Mouse (Mus musculus) testis, postnatal 10 days (tissue): ENCODE data around the gene Plau.

Experiments used
- DNase-seq: peaks from one replicate; pipeline ENCODE4 v3.0.0; 2021; ENCODE audit warnings: low spot score

Plau gene

DNA sequence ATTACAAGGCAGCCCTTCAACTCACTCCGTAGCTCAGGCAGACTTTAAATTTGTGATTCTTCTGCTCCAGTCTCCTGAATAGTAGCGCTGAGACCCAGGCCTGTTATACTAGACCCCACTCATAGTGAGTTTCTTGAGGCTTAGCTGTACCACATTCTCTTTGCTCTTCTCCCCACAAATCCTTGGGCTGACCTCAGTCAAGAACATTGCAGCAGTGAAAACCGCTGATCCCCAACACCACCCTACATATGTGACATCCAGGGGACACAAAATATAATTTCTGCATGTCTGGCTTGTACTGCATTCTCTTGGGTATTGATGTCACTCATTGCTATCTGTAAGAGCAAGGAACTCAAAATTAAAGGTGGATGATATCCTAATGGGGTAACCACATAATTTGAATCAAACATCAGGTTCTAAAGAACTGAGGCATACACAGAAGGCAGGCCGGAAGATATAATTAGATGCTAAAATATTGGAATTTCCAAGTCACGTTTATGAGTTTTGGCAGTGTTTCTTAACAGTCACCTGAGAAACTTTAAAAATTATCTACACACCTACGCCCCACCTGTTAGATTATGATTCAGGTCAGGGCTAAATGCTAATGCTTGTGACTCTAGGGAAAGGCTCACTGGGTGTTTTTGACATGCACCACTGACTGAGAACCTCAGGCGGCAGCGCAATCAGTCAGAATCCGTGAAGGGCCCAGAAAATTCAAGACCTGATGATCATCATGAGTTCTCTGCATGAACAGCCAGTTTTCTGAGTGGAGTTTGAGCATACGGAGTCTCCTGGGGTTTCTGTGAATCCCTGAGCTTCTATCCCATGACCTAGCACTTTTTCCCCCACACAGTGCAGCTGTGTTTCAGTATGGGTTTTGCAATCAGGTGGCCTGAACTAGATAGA, 8.5 kb downstream of the Plau start:
- peak; percentile 12 for DNase-seq

DNA sequence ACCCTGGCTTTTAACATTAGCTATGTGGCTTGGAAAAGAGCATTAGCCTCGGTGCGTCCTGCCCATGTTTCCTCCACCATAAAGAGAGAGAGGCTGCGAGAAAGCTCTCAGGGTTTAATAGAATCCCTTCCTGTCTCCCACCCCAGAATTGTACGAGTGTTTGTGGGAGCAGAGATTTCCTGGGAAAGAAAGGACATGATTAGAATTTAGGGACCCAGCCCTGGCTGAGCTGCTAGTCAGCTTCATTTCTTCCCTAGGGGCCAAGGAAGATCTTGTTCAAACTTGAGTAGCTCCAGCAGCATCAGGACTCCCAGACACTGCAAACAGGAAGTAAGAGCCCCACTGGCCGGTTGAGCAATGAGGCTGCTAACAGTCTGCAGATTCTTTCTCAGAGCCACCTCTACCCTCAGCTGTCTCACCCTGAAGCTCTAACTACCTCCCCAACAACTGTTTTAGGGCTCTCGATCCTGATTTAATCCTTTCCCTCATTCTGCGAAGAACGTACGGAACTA, 9.2 kb downstream of the Plau start:
- peak; percentile 27 for DNase-seq

GRCm38 (mm10) chr14:20846214-20846613, 9.8 kb downstream of the Plau start:
- peak; percentile 25 for DNase-seq

- no peak for DNase-seq
Observed at GRCm38 (mm10) chr14:20847637-20848129, 11.2 kb downstream of the Plau start.

- DNase-seq: no peak
Observed at GRCm38 (mm10) chr14:20849753-20850152, 13.3 kb downstream of the Plau start.

DNA sequence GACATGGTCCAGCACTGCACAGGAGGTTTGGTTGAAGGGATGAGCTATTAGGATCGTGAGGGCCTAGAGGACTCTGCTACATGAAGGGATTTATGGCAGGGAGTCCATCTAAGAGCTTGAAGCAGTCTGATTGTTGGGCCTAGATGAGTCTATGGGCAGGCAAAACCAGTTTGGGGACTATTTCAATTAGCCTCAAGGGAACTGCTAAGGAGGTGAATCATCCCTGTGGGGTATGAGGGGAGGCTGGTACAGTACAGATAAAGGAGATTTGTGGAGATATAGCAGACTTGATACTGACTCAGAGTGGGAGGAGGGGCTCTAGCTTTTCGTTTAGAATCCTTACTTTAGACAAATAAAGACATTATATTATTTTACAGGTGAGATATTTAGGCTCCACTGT, 14.0 kb downstream of the Plau start:
- DNase-seq: no peak

DNA sequence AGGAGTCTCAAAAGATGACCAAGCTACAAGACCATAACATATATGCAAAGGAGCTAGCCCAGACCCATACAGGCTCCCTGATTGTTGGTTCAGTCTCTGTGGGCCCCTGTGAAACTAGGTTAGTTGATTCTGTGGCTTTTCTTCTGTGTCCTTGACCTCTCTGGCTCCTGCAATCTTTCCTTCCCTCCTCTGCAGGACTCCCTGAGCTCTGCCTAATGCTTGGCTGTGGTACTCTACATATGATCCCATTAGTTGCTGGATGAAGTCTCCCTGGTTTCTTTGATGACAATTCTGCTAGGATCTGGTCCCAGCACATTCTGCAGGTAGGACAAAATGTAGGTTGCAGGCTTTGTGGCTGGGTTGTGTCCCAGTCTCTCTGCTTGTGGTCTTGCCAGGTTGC, 15.3 kb downstream of the Plau start:
- DNase-seq: no peak

DNA sequence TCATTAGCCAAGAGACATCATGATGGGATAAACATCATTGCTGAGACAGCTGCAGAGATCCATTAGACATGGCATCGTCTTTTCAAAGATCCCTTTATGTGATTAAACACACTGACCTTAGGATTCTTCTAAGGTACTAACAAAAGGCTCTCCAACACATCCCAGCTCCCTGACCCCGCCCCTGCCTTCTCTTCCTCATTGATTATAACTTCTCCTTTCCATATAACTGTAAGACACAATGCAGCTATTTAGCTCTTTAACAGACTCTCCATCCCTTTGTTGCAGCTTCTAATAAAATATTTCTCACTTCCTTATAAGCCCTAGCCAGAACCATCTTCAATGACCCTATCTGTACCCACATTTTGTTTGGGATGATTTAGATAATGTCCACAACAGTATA, 24.7 kb downstream of the Plau start:
- no peak for DNase-seq

GRCm38 (mm10) chr14:20861559-20861958, 25.1 kb downstream of the Plau start:
- DNase-seq: no peak

- no peak for DNase-seq
Observed at GRCm38 (mm10) chr14:20863306-20864065, 27.0 kb downstream of the Plau start.

GRCm38 (mm10) chr14:20864192-20864591, 27.7 kb downstream of the Plau start:
- DNase-seq: no peak

DNA sequence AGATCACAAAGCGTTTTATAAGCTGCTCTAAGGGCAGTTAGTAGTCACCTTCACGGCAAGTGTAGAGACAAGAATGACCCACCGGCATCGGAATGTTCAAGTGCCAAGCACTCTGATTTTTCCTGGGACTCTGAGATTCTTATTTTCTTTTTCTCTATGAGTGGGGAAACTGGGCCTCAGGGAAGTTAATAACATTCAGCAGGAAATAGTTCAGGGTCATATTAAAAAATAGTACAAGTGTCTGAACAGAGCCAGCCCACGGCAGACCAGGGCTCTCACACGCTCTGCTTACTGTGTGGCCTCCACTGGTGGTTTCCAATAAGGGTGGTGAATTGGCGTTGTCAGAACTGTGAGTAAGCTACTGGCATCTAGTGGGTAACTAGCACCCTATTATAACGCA, 29.1 kb downstream of the Plau start:
- DNase-seq: no peak

GRCm38 (mm10) chr14:20866365-20866764, 29.9 kb downstream of the Plau start:
- DNase-seq: no peak

DNA sequence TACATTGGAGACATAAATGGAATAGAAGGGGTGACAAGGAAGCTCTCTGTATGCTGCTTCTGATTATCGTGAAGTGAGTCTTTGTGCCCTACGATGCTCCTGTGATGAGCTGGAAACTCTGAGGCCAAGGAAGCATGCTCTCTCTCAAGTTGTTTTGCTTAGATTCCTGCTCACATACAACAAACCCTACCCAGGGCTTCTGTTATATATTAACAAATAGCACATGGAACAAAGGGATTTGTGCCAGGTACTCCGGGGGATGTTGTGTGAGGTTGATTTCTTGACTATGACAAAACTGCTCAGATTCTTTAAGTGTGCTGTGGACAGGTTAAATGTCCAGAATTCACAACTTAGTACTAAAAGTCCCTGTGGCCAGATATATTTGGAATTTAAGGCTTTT, 33.6 kb downstream of the Plau start:
- no peak for DNase-seq

- DNase-seq: no peak
Observed at GRCm38 (mm10) chr14:20871495-20871894, 35.0 kb downstream of the Plau start.

DNA sequence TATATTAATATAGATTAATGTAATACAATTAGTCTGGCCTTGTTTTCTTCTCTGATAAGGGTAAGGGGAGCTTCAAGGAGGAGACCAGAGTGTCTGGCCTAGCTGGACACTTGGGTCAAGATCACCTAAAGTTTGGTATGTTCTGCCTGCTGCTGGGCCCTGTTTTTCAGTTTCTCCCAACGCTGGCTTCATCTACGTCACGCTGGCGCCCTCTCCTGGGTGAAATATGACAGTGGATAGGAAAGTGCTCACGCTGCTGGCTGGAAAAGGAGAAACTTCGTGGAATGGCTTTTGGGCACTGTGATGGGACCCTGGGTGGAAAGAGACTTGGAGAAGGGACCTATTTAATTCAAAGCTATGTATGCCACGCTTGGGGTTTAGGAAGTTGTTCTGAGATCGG, 36.8 kb downstream of the Plau start:
- DNase-seq: peak; percentile 92

GRCm38 (mm10) chr14:20873931-20874330, 37.5 kb downstream of the Plau start:
- no peak for DNase-seq

DNA sequence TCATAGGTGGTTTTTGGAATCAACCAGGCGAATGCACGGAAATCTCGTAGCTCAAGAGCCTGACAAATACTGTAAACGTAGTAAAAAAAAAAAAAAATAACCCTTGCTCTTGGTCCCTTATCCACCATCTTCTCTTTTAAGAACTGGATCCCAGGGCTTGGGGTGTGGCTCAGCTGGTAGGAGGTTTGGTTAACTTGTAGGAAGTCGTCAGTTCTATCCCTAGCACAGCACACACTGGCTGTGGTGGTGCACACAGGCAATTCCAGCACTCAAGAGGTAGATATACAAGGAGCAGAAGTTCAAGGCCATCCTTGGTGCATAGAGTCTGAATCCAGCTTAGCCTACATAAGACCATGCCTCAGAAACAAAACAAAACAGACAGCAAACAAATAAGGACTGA, 48.2 kb downstream of the Plau start:
- DNase-seq: no peak

DNA sequence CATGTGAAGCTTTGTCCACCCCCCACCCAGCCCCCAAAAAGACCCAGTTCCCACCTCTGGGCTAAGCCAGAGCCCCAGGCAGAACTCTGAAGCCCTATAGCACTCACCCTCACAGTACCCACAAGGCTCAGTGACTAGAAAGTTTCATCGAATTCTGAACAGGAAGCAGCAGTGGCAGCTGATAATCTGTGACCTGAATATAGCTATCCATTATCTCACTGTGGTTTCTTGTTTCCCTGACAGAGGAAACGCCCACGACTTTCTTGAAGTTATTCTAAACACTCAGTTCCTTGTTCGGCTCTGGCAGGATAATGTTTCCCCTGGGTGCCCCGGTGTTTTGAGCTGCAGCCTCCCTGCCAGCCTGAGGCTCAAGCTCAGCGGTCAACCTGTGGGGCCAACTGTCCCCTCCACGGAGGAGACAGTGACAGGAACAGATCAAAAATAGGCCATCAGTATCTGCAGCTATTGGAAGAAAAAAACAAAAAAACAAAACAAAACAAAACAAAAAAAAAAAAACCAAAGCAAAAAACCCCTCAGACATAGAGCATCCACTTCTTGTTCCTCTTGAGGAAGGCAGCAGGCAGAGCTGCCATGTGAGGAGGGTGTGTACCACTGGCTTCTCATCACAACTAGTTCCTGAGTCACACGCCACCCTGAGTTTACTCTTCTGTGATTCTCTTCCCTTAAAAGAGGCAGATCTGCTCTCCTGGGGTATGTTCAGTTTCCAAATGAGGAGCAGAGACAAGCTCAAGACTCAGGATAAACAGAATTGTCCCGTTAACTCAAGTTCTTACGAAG, 48.8 kb downstream of the Plau start:
- DNase-seq: no peak

GRCm38 (mm10) chr14:20886266-20886665, 49.8 kb downstream of the Plau start:
- DNase-seq: peak; percentile 83

- DNase-seq: no peak
Observed at GRCm38 (mm10) chr14:20887541-20888085, 51.2 kb downstream of the Plau start.

GRCm38 (mm10) chr14:20891941-20892402, 55.5 kb downstream of the Plau start:
- no peak for DNase-seq
